Mouse (Mus musculus) heart, embryonic 16.5 days (tissue): ENCODE results near the gene Nhlrc2. TPM values are rescaled to one million over a fixed set of nuclear protein-coding genes. Genes with fewer than 3 reads are reported as not detected.
"Not testable (repeated sequence)": the region's sequence is repeated elsewhere in the genome, so short reads cannot be mapped to it uniquely, and the experiment has no call there.

Source experiments
- ATAC-seq: fragments of 200-750 bp; cut with Nextera tagmentation; replicated peaks from 2 replicates; pipeline ENCODE4 v1.8.0; 2017; ENCODE audit warnings: moderate number of reproducible peaks; ENCODE audit not compliant: insufficient read depth, low FRiP score; ENCODE audit errors: extremely low read depth
- H3K27ac ChIP-seq: fragments of 300-500 bp; sonication (generic); 2 replicates; pipeline ENCODE4 v1.5.1; 2014; ENCODE audit warnings: mild to moderate bottlenecking, low read length, control low read depth, moderate library complexity
- H3K27me3 ChIP-seq: fragments of 300-500 bp; sonication (generic); 2 replicates; pipeline ENCODE4 v1.6.1; 2014; ENCODE audit warnings: low read length, mixed read lengths; ENCODE audit not compliant: control insufficient read depth, insufficient read depth
- H3K36me3 ChIP-seq: fragments of 300-500 bp; sonication (generic); 2 replicates; pipeline ENCODE4 v1.6.1; 2014; ENCODE audit not compliant: control insufficient read depth, insufficient read depth
- H3K4me1 ChIP-seq: fragments of 300-500 bp; sonication (generic); 2 replicates; pipeline ENCODE4 v1.6.1; 2014; ENCODE audit warnings: low read length, mixed read lengths; ENCODE audit not compliant: control insufficient read depth, insufficient read depth
- H3K4me2 ChIP-seq: fragments of 300-500 bp; sonication (generic); 2 replicates; pipeline ENCODE4 v1.6.1; 2014; ENCODE audit warnings: low read depth, mild to moderate bottlenecking, control low read depth, low read length
- H3K4me3 ChIP-seq: fragments of 300-500 bp; sonication (generic); 2 replicates; pipeline ENCODE4 v1.5.1; 2014; ENCODE audit warnings: mild to moderate bottlenecking, control low read depth, low read length
- H3K9ac ChIP-seq: fragments of 300-500 bp; sonication (generic); 2 replicates; pipeline ENCODE4 v1.6.1; 2014; ENCODE audit warnings: low read length, control low read depth
- H3K9me3 ChIP-seq: fragments of 300-500 bp; sonication (generic); replicated peaks from 2 replicates; pipeline ENCODE4 v1.6.1; 2016; ENCODE audit warnings: low read length; ENCODE audit not compliant: control insufficient read depth
- WGBS: fragments of 180-500 bp; shearing (Covaris S2); extraction: QIAGEN DNeasy Blood & Tissue Kit; methylation state at CpG from one replicate; pipeline ENCODE4 v1.1.7; 2014; 5-methylcytosine and 5-hydroxymethylcytosine counted together
- polyA plus RNA-seq: library from polyadenylated mRNA; unstranded; fragments of >200 nt; fragmentation: Nextera tagmentation; extraction: Ambion mirVana; gene quantifications from 2 replicates; pipeline ENCODE4 v1.2.1, GENCODE M21; 2015

Nhlrc2 gene
- polyA plus RNA-seq = 15.1 and 18.3 TPM in 2 replicates

DNA sequence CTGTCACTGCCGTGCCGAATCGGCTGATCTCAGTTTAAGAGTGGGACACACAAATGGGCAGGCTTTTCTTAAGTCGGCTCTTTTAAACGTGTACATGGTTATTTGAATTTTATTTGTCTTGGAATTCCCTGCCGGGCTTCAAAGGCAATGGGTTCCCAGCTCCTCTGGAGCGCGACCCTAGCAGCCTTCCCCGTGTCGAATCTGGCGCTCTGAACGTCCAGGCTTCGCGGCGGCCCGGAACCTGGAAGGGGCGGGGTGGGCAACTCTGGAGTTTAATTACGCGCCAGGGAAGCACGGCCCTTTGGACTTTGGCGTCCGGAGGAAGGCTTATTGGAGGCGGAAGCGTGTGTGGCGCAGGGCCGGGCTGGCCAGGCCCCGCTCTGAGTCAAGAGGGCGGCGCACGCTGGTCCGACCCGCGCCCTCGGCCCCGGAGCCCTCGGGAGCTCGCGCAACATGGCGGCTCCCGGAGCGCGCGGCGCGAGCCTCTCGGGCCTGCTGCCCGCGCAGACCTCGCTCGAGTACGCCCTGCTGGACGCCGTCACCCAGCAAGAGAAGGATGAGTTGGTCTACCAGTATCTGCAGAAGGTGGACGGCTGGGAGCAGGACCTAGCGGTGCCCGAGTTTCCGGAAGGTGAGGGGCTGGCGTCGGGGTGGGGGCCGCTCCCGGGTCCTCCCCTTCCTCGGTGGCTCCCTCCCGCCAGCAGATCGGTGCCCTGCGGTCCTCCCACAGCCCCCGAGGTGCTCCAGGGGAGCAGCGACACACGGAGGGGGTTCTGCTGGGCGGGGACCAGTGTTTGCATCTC, at the start of gene Nhlrc2:
Nhlrc2 (plus strand) TSS at position 32 of the 803 bp plus-strand sequence.
- no peaks in the 10 kb centered on the region for H3K27me3 ChIP-seq
- WGBS = under 1% methylated on average over 69 of the region's 69 CpGs

DNA sequence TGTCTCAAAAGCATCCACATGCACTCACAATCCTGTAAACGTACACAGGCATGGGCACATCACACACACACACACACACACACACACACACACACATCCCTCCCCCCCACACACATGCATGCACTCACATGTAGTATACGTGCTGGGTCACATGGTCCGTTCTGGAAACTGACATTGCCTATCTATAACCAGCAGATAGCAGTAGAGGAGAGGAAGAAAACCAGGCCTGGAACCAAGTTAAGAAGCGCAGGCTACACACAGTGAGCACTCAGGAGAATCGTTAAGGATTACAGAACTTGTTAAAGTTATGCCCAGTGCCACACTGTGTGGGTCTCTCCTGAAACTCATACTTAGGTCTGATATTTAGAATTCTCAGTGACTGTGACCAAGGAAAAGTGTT, 45.0 kb upstream of the Nhlrc2 start:
- H3K36me3 ChIP-seq, H3K27me3 ChIP-seq, H3K9ac ChIP-seq, ATAC-seq, H3K9me3 ChIP-seq, H3K4me1 ChIP-seq, H3K4me3 ChIP-seq, H3K27ac ChIP-seq, H3K4me2 ChIP-seq: not testable (repeated sequence)
- WGBS = no CpG with 5 or more reads among the region's 5 CpGs

More for the DNA sequence above, at the start of gene Nhlrc2:
- H3K4me1 ChIP-seq = peaks cover 14% of the 10 kb centered on the region
- H3K4me3 ChIP-seq = peak within 1 kb of the TSS; percentile 81
- no peaks in the 10 kb centered on the region for H3K9me3 ChIP-seq
- peaks cover 22% of the 10 kb centered on the region for H3K36me3 ChIP-seq
- ATAC-seq = peak; percentile 87
- peak within 1 kb of the TSS; percentile 98 for H3K9ac ChIP-seq
- peak within 1 kb of the TSS; percentile 98 for H3K27ac ChIP-seq
- peak within 1 kb of the TSS; percentile 72 for H3K4me2 ChIP-seq

DNA sequence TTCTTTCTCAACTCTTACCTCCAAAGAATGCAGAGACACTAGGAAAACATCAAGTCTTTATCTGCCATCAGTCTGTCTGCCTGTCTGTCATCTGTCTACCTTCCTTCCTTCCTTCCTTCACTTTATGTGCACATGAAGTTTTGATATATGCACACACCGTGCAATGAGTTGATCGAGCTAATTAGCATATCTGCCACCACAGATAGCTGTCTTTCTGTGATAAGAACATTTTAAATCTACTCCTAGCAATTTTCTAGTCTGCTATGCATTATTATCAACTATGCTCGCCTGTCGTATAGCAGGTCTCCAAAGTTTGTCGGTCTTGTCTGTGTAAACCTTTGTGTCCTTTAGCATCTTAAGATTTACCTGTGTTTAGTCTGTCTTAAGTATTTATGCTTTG, 44.5 kb upstream of the Nhlrc2 start:
- not testable (repeated sequence) for ATAC-seq, H3K4me1 ChIP-seq, H3K9me3 ChIP-seq, H3K36me3 ChIP-seq, H3K4me3 ChIP-seq, H3K27me3 ChIP-seq, H3K4me2 ChIP-seq, H3K9ac ChIP-seq, H3K27ac ChIP-seq
- no CpG with 5 or more reads among the region's 5 CpGs for WGBS

DNA sequence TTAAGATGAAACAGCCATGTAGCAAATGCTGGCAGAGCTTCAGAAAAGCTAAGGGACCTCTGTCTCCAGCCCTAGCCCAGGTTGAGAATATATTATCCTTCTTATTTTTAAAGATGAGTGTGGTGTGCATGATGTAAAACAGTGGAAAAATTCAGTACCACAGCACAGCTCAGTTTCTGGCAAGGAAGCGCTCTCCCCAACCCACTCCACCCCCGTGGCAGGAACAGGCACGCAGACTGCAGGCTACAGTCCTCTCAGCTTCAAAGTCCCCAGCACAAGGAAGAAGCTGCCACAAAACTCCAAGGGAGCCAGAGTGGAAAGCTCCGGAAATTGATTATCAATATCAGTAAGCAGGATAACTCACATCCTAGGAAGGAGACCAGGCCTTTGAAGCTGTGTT, 36.9 kb upstream of the Nhlrc2 start:
- H3K36me3 ChIP-seq, H3K9me3 ChIP-seq, H3K9ac ChIP-seq, H3K4me1 ChIP-seq, ATAC-seq, H3K4me3 ChIP-seq, H3K27me3 ChIP-seq, H3K4me2 ChIP-seq, H3K27ac ChIP-seq: not testable (repeated sequence)
- WGBS = no CpG with 5 or more reads among the region's 4 CpGs

DNA sequence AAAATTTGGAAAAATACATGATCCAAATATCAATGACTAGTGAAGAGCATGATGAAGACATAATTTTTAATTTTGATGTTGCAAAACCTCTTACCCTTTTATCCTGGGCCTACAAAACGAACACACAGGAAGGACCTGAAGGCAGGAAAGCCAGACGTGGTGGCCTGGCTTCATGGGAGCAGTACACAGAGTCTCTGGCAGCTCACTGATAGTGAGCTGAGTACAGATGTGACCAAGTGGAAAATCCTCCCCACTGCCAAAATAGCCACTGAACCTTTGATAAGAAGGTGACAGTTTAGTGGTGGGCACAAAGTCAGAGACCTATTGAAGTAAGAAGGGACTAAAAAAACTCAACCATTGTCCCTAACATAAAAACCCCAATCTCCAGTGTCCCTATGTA, 34.5 kb upstream of the Nhlrc2 start:
- H3K4me3 ChIP-seq, H3K27me3 ChIP-seq, H3K4me1 ChIP-seq, H3K36me3 ChIP-seq, H3K9ac ChIP-seq, H3K27ac ChIP-seq, H3K9me3 ChIP-seq, H3K4me2 ChIP-seq: not testable (repeated sequence)
- no CpG with 5 or more reads among the region's 2 CpGs for WGBS
- ATAC-seq = peak; percentile 55; the same call in 1 of the 2 replicates

DNA sequence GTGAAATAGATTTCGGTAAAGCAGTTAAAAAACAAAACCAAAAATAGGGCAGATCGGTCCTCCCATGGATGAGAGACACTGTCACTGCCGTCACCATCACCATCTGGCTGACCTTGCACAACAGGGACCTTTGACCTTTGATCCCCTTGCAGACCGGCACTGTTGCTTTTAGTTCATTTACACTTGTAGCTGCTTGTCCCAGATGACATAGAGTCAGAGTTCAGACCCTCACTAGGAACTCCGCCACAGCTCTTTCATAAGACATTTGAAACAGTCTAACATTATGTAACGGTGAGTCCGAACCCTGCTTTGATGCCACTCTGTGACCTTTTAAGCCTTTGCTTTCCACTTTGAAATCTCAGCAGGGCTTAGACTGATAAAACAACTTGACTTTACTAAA, 28.7 kb upstream of the Nhlrc2 start:
- not testable (repeated sequence) for H3K27ac ChIP-seq, H3K27me3 ChIP-seq, H3K4me2 ChIP-seq, H3K9me3 ChIP-seq, H3K36me3 ChIP-seq, ATAC-seq, H3K9ac ChIP-seq, H3K4me3 ChIP-seq, H3K4me1 ChIP-seq
- no CpG with 5 or more reads among the region's 7 CpGs for WGBS

DNA sequence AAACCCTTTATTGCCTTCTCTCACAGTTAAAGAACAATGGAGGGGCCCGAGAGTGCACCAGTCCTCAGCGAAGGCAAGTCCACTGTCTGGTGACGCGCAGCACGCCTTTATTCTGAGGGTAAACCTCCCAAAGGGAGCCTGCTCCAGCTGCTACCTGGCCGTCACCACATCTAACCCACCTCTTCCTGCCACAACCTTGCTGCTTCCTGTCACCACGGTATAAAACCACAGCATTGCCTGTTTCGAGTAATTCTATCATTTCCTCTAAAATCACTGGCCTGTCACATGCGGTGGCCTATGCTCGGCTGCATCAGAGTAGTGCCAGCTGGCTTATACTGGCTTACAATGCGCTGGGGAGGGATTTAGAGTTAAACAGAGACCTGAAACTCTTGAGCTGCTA, 17.5 kb upstream of the Nhlrc2 start:
- peaks cover 17% of the 10 kb centered on the region for H3K4me1 ChIP-seq
- H3K4me2 ChIP-seq, H3K4me3 ChIP-seq, ATAC-seq, H3K27ac ChIP-seq, H3K9me3 ChIP-seq, H3K27me3 ChIP-seq, H3K9ac ChIP-seq, H3K36me3 ChIP-seq: not testable (repeated sequence)
- no CpG with 5 or more reads among the region's 11 CpGs for WGBS

DNA sequence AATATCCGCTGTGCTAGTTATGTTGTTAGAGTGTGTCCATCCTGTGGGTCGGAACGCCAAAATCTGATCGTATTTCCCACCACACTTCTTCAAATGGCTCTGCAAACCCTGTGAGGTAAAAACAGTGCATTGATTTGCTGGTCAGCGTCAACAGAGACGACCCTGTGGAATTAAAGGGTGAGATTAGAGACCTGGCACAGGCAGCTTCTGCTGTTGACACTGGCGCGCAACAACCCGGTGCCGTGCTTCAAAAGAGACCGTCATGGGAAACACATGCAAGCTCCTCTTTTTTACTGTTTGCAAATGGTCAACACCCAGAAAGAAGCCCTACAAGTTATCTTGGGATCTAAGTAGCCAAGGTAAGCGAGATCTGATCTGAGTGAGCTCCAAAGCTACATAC, 16.8 kb upstream of the Nhlrc2 start:
- Histone ChIP-seq H3K27me3 (no peaks in the 10 kb centered on the region), H3K4me1 (peaks cover 17% of the 10 kb centered on the region), H3K36me3 (peaks cover 3% of the 10 kb centered on the region; the same call in 1 of the 2 replicates), H3K4me2 (no peak overlapping the region), H3K4me3 (no peak overlapping the region), H3K9me3 (no peaks in the 10 kb centered on the region), H3K9ac (no peak overlapping the region), H3K27ac (no peak overlapping the region)
- ATAC-seq = no peak
- 78% methylated on average over 12 of the region's 12 CpGs for WGBS

DNA sequence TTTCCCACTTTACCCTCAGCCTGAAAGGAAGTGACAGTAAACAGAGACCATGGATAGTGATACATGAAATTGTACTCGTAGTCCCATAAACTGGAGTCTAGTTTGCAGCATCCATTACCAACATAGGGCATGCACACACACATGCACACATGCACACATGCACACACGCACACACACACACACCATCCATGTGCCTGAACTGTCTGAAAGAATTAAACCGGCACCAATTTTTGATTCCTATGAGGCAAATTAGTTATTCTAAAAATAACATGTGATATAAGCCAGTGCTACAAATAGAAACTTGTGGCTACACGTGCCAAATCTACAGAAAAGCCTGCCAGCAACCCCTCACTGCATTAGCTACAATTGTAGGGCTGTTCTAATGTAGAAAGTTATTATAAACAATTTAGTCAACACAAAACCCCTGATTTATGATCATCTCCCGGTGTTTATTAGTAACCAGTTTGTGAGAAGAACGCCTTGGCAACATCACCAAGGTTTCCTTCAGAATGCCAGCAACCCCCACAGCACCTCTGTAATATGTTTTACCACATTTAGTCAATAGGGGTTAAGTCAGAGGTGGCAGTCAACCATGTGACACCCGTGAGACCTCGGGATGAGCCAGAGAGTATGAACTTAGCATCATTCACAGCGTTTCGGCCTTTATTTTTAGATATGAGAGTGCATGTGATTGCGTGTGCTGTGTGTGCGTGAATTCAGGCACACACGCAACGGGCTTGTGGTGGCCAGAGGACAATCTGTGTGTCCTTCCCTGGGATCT, 14.6 kb upstream of the Nhlrc2 start:
- H3K36me3 ChIP-seq = peaks cover 6% of the 10 kb centered on the region
- peaks cover 17% of the 10 kb centered on the region for H3K4me1 ChIP-seq
- peak; percentile 49; the same call in 1 of the 2 replicates for ATAC-seq
- 56% methylated on average over 14 of the region's 14 CpGs for WGBS
- H3K27ac ChIP-seq = peak overlapping the region; percentile 87
- H3K9me3 ChIP-seq = no peaks in the 10 kb centered on the region
- no peak overlapping the region for H3K4me3 ChIP-seq
- no peaks in the 10 kb centered on the region for H3K27me3 ChIP-seq
- H3K4me2 ChIP-seq = peak overlapping the region; percentile 26; the same call in 1 of the 2 replicates
- peak overlapping the region; percentile 33; the same call in 1 of the 2 replicates for H3K9ac ChIP-seq
